Mouse (Mus musculus) neural tube, embryonic 12.5 days (tissue): ENCODE results near the gene Ntan1. TPM values are rescaled to one million over a fixed set of nuclear protein-coding genes. Genes with fewer than 3 reads are reported as not detected.
A peak's percentile ranks its signal among the peaks of the same experiment; 100 is the strongest.

Source experiments
- ATAC-seq: fragments of 200-750 bp; cut with Nextera tagmentation; 2 replicates; pipeline ENCODE4 v1.8.0; 2017; ENCODE audit warnings: low read depth, mild to moderate bottlenecking, moderate TSS enrichment, moderate library complexity; ENCODE audit not compliant: low FRiP score
- H3K27ac ChIP-seq: fragments of 300-500 bp; sonication (generic); 2 replicates; pipeline ENCODE4 v1.5.1; 2016
- H3K27me3 ChIP-seq: fragments of 300-500 bp; sonication (generic); replicated peaks from 2 replicates; pipeline ENCODE4 v1.6.1; 2016; ENCODE audit warnings: mild to moderate bottlenecking
- H3K36me3 ChIP-seq: fragments of 300-500 bp; sonication (generic); 2 replicates; pipeline ENCODE4 v1.6.1; 2016; ENCODE audit warnings: mild to moderate bottlenecking
- H3K4me1 ChIP-seq: fragments of 300-500 bp; sonication (generic); 2 replicates; pipeline ENCODE4 v1.6.1; 2016
- H3K4me2 ChIP-seq: fragments of 300-500 bp; sonication (generic); replicated peaks from 2 replicates; pipeline ENCODE4 v1.6.1; 2016; ENCODE audit warnings: mild to moderate bottlenecking
- H3K4me3 ChIP-seq: fragments of 300-500 bp; sonication (generic); 2 replicates; pipeline ENCODE4 v1.5.1; 2016
- H3K9ac ChIP-seq: fragments of 300-500 bp; sonication (generic); 2 replicates; pipeline ENCODE4 v1.6.1; 2016; ENCODE audit warnings: mild to moderate bottlenecking
- H3K9me3 ChIP-seq: fragments of 300-500 bp; sonication (generic); 2 replicates; pipeline ENCODE4 v1.6.1; 2016; ENCODE audit warnings: mild to moderate bottlenecking
- WGBS: fragments of 180-500 bp; shearing (Covaris S2); methylation state at CpG from one replicate; pipeline ENCODE4 v1.1.7; 2016; 5-methylcytosine and 5-hydroxymethylcytosine counted together
- polyA plus RNA-seq: library from polyadenylated mRNA; unstranded; fragments of >200 nt; fragmentation: Nextera tagmentation; extraction: Ambion mirVana; gene quantifications from 2 replicates; pipeline ENCODE4 v1.2.1, GENCODE M21; 2016

Ntan1 gene
- polyA plus RNA-seq, 1 experiment from 2014 or later, result 176 TPM

DNA sequence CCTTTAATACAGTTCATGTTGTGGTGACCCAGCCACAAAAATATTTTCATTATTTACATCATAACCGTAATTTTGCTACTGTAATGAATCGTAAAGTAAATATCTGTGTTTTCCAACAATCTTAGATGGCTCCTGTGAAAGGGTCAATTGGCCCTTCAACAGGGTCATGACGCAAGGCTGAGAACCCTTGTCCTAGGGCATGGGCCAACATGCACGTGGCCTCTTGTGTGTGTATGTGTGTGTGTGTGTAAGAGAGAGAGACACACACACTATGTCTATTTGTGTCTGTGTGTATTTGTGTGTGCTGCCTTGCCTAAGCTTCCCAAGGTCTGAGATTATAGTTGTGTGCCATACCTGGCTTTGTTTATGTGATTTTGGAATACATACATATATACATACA is 11.0 kb upstream of the Ntan1 start:
- Histone ChIP-seq H3K4me2 (no peak overlapping the region), H3K4me3 (no peak overlapping the region), H3K4me1 (no peaks in the 10 kb centered on the region), H3K36me3 (peaks cover 87% of the 10 kb centered on the region), H3K9ac (no peak overlapping the region), H3K27ac (no peak overlapping the region), H3K9me3 (no peaks in the 10 kb centered on the region), H3K27me3 (no peaks in the 10 kb centered on the region)
- 91% methylated on average over 4 of the region's 4 CpGs for WGBS
- ATAC-seq, result no peak

DNA sequence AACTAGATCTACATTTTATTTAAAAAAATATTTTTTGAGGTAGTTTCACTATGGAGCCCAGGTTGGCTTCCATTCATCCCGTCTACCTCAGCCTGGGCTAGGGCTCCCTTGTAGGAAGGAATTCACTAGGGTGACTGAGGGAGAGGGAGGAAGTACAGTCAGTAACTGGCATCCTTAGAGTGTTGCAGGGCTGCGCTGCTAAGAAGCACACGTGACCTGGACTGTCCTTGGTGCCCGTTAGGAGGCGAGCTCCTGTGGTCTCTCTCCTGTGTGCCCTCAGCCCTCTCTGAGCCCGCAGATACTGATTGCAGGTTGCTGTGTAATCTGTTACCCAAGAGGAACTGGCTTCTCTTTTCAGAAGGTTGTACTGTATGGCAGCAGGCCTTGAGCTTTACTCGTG is 10.2 kb upstream of the Ntan1 start:
- H3K27me3 ChIP-seq, result no peaks in the 10 kb centered on the region
- 94% methylated on average over 7 of the region's 7 CpGs for WGBS
- no peak overlapping the region for H3K27ac ChIP-seq
- H3K4me1 ChIP-seq, result no peaks in the 10 kb centered on the region
- ATAC-seq, result no peak
- no peak overlapping the region for H3K4me2 ChIP-seq
- H3K9me3 ChIP-seq, result no peaks in the 10 kb centered on the region
- peaks cover 89% of the 10 kb centered on the region for H3K36me3 ChIP-seq
- H3K9ac ChIP-seq, result no peak overlapping the region
- no peak overlapping the region for H3K4me3 ChIP-seq

DNA sequence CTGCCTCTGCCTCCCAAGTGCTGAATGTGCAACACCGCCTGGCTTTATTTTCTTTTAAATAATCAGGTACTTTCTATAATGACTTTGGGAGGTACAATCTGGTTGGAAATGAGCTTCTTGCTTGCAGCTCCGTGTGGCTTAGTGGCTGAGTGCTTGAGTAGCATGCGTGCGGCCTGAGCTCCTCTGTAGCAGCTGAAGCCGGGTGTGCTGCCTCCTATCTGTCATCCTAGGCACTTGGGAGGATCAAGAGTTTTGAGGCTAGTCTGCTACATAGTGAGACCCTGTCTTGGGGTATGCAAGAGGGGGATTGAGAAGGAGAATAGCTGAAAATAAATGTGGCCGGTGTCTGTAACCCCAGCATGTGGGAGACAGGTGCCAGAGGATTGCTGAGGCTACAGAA is 6.5 kb upstream of the Ntan1 start:
- H3K27ac ChIP-seq, result no peak overlapping the region
- no peaks in the 10 kb centered on the region for H3K4me1 ChIP-seq
- ATAC-seq, result no peak
- H3K9me3 ChIP-seq, result no peaks in the 10 kb centered on the region
- no peak overlapping the region for H3K4me3 ChIP-seq
- 90% methylated on average over 6 of the region's 6 CpGs for WGBS
- H3K4me2 ChIP-seq, result no peak overlapping the region
- no peaks in the 10 kb centered on the region for H3K27me3 ChIP-seq
- H3K36me3 ChIP-seq, result peaks cover 84% of the 10 kb centered on the region
- no peak overlapping the region for H3K9ac ChIP-seq

DNA sequence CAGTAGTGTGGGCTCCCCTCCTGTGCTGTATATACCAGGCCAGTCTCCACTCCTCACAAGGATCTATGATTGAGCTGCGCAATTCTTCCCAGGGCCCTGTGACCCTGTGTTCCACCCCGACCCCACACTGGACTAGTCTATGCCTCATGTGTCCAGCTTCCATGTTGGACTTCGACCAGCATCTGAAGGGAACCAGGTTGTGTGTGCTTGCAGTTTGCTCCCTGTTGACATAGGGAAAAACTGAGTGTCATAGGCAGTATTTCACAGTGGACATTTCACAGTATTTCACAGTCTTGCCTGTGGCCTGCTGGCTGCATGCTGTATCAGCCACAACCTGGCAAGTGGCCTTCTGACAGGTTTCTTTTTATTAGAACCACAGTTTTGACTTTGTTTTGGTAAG is 5.4 kb upstream of the Ntan1 start:
- Histone ChIP-seq H3K36me3 (peaks cover 78% of the 10 kb centered on the region), H3K27me3 (no peaks in the 10 kb centered on the region)

DNA sequence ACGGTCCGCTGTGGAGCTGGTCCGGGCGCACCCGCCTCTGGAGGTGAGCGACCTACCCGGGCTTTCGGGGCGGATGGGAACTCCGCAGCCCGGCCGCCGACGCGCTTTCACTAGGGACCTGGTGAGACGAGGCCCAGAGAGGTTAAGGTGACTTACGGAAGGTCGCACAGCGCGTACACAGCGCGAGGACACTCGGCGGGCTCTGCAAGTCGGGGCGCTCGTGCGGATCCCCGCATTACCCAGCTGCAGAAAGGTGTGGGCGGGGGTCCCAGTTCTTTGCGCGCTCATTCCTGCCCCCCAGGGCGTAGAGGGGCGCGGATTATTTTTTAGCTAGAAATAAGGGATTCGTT is 724 bp downstream of the Ntan1 start:
- Histone ChIP-seq H3K4me3 (peak overlapping the region; percentile 67), H3K27me3 (no peaks in the 10 kb centered on the region), H3K9me3 (no peaks in the 10 kb centered on the region), H3K36me3 (peaks cover 24% of the 10 kb centered on the region), H3K4me2 (peak overlapping the region; percentile 84), H3K4me1 (peaks cover 18% of the 10 kb centered on the region), H3K9ac (peak overlapping the region; percentile 83), H3K27ac (peak overlapping the region; percentile 74)
- under 1% methylated on average over 36 of the region's 36 CpGs for WGBS
- ATAC-seq, result peak; percentile 65

More for the DNA sequence above, 5.4 kb upstream of the Ntan1 start:
- 92% methylated on average over 3 of the region's 3 CpGs for WGBS
- Histone ChIP-seq H3K9ac (no peak overlapping the region), H3K9me3 (no peaks in the 10 kb centered on the region), H3K4me2 (no peak overlapping the region), H3K4me3 (no peak overlapping the region), H3K4me1 (peaks cover 4% of the 10 kb centered on the region), H3K27ac (no peak overlapping the region)
- no peak for ATAC-seq

DNA sequence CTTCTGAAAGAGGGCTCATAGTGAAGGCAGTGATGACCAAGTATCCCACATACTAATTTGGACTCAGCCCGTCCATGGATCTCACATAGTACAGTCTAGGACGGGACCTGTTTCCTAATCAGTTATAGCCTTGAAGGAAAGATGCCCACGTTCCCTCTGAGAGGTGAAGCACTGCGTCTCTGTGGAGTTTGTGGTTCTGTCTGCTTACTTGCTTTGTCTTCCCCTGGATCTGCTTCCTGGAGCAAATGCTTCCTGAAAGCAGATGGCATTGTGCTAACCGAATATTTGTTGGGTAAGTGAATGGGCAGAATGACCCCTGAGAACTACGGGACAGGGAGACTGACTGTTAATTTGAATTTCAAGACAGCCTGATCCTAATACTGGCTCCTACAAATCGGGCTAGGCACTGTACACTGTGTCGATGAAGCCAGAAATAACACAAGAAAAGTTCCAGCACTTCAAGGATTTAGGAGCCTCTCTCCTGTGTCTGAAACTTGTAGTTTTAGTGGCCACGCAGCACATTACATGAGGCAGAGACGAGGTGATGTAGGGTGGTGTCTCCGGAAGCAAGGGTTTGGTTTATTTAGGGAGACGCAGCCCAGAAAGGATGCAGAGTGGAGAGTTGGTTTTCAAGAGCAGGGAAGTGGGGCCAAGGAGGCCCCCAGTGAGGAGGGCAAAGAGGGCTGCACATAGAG is 1.3 kb downstream of the Ntan1 start:
- H3K4me1 ChIP-seq, result peaks cover 18% of the 10 kb centered on the region
- peaks cover 18% of the 10 kb centered on the region for H3K36me3 ChIP-seq
- no peak overlapping the region for H3K27ac ChIP-seq
- peak overlapping the region; percentile 84 for H3K4me2 ChIP-seq
- H3K4me3 ChIP-seq, result peak overlapping the region; percentile 67
- ATAC-seq, result no peak
- H3K27me3 ChIP-seq, result no peaks in the 10 kb centered on the region
- peak overlapping the region; percentile 83 for H3K9ac ChIP-seq
- 43% methylated on average over 12 of the region's 12 CpGs for WGBS
- H3K9me3 ChIP-seq, result no peaks in the 10 kb centered on the region

DNA sequence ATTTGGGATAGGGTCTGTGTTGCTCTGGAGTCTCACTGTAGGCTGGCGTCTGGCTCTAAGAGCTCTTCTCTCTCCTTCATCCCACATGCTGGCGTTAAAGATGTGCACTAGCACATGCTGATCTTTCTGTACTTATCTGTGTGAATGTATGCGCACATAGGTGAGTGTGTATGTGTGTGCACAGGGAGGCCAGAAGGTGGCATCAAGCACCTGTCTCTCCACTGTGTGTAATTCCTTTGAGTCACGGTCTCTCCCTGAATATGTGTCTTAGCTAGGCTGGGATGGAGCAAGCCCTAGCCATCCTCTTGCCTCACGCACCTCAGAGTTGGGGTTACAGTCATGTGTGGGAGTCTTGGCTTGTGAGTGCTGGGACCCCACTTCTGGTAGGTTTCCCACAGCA is 2.1 kb downstream of the Ntan1 start:
- no peak for ATAC-seq
- H3K4me3 ChIP-seq, result no peak overlapping the region
- no peaks in the 10 kb centered on the region for H3K27me3 ChIP-seq
- H3K36me3 ChIP-seq, result peaks cover 11% of the 10 kb centered on the region
- H3K27ac ChIP-seq, result no peak overlapping the region
- H3K4me2 ChIP-seq, result peak overlapping the region; percentile 84; the same call in 1 of the 2 replicates
- peaks cover 18% of the 10 kb centered on the region for H3K4me1 ChIP-seq
- 97% methylated on average over 5 of the region's 5 CpGs for WGBS
- no peaks in the 10 kb centered on the region for H3K9me3 ChIP-seq
- H3K9ac ChIP-seq, result no peak overlapping the region

DNA sequence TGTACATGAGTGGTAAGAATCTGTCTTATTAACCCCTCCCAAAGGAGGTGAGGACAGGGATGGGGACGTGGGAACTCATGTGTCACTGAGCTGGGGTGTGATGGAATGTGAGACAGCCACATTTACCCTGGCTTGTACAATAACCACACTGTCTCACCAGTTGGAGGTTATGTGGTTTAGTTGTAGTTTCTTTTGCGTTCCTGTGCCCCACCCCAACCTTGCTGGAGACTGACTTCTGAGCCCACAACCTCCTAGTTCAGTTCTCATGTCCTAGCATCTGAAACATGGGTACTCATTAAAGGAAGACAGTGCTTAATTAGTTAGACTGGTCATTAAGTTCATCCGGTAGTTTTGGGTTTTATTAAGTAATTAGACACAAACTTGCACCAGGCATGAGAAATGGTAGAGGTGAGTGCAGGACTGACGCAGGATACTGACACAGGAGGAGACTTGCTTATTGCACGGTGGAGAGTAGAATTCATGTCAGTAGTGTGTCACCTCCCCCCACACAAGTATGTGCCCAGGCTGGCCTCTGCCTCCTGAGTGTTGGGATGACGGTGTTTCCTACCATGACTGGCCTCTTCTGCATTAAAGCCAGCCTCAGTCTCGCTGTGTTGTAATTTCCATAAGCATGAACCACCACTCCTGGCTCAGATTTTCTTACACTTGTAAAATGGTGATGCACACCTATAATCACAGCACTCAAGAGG is 7.3 kb downstream of the Ntan1 start:
- ATAC-seq, result no peak
- H3K4me3 ChIP-seq, result no peak overlapping the region
- H3K9ac ChIP-seq, result no peak overlapping the region
- H3K27ac ChIP-seq, result no peak overlapping the region
- peaks cover 44% of the 10 kb centered on the region for H3K36me3 ChIP-seq
- no peaks in the 10 kb centered on the region for H3K9me3 ChIP-seq
- no peaks in the 10 kb centered on the region for H3K27me3 ChIP-seq
- WGBS, result 88% methylated on average over 7 of the region's 7 CpGs
- H3K4me2 ChIP-seq, result no peak overlapping the region
- H3K4me1 ChIP-seq, result no peaks in the 10 kb centered on the region

DNA sequence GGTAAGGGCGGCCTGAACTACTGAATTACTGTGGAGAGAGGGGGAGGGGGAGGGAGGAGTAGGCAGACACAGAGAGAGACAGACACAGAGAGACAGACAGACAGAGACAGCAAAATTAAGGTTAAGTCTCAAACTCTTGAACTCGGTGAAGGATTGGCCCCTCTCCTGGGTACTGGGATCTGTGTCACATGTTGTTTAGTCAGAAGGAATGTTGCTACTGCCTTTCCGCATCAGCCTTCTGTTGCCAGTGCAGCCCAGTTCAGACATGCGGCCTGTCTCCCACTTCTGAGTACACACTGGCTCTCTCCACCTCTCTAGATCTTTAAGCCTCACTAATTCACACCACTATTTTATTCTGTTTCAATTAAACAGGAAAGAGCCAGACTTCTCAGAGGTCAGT is 7.9 kb downstream of the Ntan1 start:
- 89% methylated on average over 4 of the region's 4 CpGs for WGBS
- Histone ChIP-seq H3K4me1 (no peaks in the 10 kb centered on the region), H3K27me3 (no peaks in the 10 kb centered on the region), H3K27ac (no peak overlapping the region), H3K4me2 (no peak overlapping the region), H3K9ac (no peak overlapping the region), H3K36me3 (peaks cover 47% of the 10 kb centered on the region), H3K4me3 (no peak overlapping the region), H3K9me3 (no peaks in the 10 kb centered on the region)
- no peak for ATAC-seq

DNA sequence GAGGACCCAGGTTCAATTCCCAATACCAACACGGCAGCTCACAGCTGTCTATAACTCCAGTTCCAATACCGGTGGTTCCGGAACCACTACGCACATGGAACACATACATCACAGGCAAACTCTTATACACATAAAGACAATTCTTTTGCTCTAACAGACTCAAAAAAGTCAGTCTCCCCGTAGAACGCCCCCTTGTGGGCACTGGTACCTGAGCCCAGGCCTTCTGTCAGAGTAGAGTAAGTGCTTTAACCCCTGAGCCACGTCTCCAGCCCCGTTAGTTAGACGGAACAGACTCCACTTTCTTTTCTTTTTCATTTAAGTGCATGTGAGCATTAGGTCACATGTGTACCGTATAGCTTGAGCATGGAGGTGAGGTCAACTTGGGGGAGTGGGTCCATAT is 11.8 kb downstream of the Ntan1 start:
- H3K4me2 ChIP-seq, result no peak overlapping the region
- H3K9ac ChIP-seq, result no peak overlapping the region
- no peak overlapping the region for H3K27ac ChIP-seq
- no peak overlapping the region for H3K4me3 ChIP-seq
- H3K36me3 ChIP-seq, result peaks cover 82% of the 10 kb centered on the region
- H3K4me1 ChIP-seq, result no peaks in the 10 kb centered on the region
- 90% methylated on average over 10 of the region's 10 CpGs for WGBS
- no peaks in the 10 kb centered on the region for H3K9me3 ChIP-seq
- no peak for ATAC-seq
- H3K27me3 ChIP-seq, result no peaks in the 10 kb centered on the region

DNA sequence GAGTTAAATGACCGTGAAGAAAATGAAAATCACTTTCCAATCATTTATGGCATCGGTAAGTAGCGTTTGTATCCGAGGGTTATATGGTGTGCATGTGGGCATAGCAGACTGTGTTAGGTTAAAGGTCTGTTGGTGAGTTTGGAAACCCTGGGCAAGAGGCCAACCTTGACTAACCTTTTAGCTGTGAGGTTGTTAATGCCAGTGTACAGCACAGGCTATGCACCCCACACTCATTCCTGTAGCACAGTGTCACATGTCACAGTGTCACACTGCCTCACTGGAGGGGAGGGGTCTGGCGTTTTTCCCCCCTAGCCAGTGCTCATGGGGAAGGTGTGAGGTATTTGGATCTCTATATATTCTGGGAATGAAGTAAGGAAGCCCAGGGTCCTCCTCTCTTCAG is 13.0 kb downstream of the Ntan1 start:
- WGBS, result 87% methylated on average over 5 of the region's 5 CpGs
- peaks cover 93% of the 10 kb centered on the region for H3K36me3 ChIP-seq
- no peak overlapping the region for H3K4me3 ChIP-seq
- no peak for ATAC-seq
- H3K27ac ChIP-seq, result no peak overlapping the region
- H3K9me3 ChIP-seq, result no peaks in the 10 kb centered on the region
- no peak overlapping the region for H3K4me2 ChIP-seq
- H3K4me1 ChIP-seq, result no peaks in the 10 kb centered on the region
- no peak overlapping the region for H3K9ac ChIP-seq
- no peaks in the 10 kb centered on the region for H3K27me3 ChIP-seq

DNA sequence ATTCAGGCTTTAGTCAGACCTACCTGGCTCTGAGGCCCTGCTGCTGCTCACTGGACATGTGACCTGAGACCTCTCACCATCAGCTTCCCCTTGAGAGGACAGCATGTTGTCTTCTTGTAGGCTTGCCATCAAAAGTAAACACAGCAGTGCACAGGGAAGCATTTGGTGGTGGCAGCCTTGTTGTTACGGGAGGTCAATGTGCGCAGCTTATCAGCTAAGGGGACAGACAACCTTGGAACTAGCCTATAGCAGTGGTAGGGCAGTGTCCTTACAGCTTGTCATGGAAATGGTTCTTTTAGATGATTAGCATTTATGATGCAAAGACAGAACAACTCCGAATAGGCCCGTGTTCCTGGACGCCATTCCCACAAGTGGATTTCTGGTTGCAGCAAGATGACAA is 15.7 kb downstream of the Ntan1 start:
- no peak overlapping the region for H3K4me2 ChIP-seq
- no peak for ATAC-seq
- no peaks in the 10 kb centered on the region for H3K9me3 ChIP-seq
- 96% methylated on average over 5 of the region's 5 CpGs for WGBS
- no peak overlapping the region for H3K4me3 ChIP-seq
- no peaks in the 10 kb centered on the region for H3K4me1 ChIP-seq
- peaks cover 92% of the 10 kb centered on the region for H3K36me3 ChIP-seq
- H3K27ac ChIP-seq, result no peak overlapping the region
- no peak overlapping the region for H3K9ac ChIP-seq
- no peaks in the 10 kb centered on the region for H3K27me3 ChIP-seq

DNA sequence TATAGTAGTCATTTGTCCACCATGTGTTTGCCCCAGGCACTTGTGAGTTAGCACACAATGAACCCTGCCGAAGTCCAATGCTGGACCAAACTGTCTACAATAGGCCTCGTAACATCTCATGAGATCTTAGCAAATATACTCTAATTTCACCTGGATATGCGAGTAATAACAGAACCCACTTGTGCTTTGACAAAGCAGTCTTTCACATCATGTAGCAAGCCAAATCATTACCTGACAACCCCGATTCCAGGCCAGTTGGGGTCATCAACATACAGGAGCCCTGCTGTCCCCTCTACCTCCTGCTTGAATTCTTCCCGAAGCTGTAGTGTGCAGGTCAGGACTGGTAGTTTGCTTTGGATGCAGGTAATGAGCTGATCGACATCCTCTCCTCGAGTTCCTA is 21.4 kb downstream of the Ntan1 start:
- H3K36me3 ChIP-seq, result peaks cover 72% of the 10 kb centered on the region

More for the DNA sequence above, 21.4 kb downstream of the Ntan1 start:
- H3K27me3 ChIP-seq, result no peaks in the 10 kb centered on the region
- no peaks in the 10 kb centered on the region for H3K9me3 ChIP-seq
- ATAC-seq, result no peak
- no peak overlapping the region for H3K4me2 ChIP-seq
- no peak overlapping the region for H3K27ac ChIP-seq
- WGBS, result 89% methylated on average over 7 of the region's 7 CpGs
- no peak overlapping the region for H3K9ac ChIP-seq
- no peak overlapping the region for H3K4me3 ChIP-seq
- no peaks in the 10 kb centered on the region for H3K4me1 ChIP-seq
